Mouse (Mus musculus) urinary bladder, postnatal 25 days (tissue): ENCODE measurements around the gene Itga11.
"Not testable (repeated sequence)": the region's sequence is repeated elsewhere in the genome, so short reads cannot be mapped to it uniquely, and the experiment has no call there.

ENCODE experiments used
- DNase-seq: peaks from one replicate; pipeline ENCODE4 v3.0.0; 2022; ENCODE audit warnings: low spot score

Gene Itga11

DNA sequence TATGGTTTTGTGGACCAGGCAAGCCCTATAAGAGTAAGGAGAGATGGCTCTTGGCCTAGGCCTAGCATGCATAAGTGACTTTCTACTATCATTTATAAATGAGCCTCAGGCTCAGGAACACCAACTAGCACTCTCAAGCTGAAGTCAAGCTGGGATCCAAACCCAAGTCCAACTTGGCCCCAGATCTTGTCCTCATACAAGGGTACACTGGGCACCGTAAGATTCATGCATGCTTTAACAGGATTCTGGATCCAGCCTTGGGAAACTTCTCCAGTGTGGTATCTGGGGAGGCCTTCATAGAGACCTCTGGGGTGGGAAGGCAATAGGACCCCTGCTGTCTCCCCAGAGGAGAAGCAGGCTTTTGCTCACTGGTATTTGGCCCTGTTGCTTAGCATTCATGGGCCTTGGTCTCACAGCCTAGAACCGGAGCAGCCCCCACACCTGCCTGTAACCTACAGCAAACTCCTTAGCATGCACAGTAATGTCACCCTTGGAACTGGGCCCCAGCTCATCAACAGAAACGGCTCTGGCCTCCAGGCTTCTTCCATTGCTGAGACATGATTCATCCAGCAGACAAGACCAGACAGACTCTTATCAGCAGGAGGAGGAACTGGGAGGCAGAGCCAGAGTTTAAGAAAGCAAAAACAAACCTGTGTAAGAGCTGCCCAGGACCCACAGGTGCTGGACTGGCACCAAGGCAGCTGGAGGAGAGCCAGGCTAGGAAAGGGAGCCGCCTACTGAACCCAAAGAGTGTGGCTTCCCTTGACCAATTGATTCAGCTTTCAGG is 140.4 kb downstream of the Itga11 start:
- DNase-seq: peak; percentile 60

GRCm38 (mm10) chr9:62819494-62819893 is 141.9 kb downstream of the Itga11 start:
- DNase-seq: no peak

- DNase-seq: not testable (repeated sequence)
Observed at GRCm38 (mm10) chr9:62819910-62820309, 142.3 kb downstream of the Itga11 start.

DNA sequence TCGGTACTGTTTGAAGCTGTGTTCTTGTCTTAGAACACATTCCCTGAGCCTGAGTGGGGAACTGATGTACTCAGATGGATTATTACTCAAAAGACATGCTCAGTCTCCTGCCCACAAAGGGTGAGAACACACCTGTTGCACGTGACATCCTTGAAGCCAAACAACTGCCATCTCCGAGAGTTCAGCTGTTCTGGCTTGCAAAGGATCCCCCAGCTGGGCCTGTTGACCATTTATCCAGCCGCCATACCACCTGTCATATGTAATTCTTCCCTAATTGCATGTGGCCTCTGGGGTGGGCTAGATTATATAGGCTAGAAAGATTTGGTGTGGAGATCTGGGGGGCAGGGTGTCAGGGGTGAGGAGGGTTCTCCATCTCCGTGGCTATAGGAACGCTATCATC is 143.2 kb downstream of the Itga11 start:
- DNase-seq: no peak

- no peak for DNase-seq
Observed at GRCm38 (mm10) chr9:62821811-62822210, 144.2 kb downstream of the Itga11 start.

- DNase-seq: no peak
Observed at GRCm38 (mm10) chr9:62825791-62826393, 148.3 kb downstream of the Itga11 start.

- no peak for DNase-seq
Observed at GRCm38 (mm10) chr9:62826456-62826855, 148.8 kb downstream of the Itga11 start.

DNA sequence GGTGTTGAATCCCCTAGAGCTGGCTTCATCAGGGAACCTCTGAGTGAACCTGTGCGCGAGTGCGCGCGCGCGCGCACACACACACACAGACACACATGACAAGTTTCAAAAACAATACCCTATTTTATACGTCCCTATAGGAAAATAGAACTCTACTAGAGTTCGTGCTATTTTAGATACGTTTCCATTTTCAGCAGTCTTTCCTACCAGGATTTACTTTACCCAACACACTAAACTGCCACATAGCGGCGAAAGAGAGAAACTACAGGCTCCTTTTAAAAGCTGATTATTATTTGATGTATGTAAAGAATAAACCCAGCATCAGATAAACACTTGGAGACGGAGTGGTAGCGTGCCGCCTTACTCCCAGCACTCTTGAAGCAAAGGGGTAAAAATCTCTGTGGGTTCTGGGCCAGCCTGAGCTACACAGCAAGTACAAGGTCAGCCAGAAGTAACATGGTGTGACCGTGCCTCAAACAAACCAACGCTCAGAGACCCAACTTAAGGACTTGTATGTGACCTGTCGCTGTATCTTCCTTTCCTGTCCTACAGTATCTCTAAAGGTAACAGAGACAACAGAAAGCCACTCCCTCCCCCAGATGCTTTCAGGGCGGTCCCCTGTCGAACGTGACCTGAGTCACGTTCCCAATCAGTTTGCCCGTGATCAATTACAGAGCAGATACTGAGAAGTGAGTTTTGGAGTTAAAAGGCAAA is 150.5 kb downstream of the Itga11 start:
- DNase-seq: no peak

GRCm38 (mm10) chr9:62828662-62829086 is 151.0 kb downstream of the Itga11 start:
- DNase-seq: peak; percentile 95

DNA sequence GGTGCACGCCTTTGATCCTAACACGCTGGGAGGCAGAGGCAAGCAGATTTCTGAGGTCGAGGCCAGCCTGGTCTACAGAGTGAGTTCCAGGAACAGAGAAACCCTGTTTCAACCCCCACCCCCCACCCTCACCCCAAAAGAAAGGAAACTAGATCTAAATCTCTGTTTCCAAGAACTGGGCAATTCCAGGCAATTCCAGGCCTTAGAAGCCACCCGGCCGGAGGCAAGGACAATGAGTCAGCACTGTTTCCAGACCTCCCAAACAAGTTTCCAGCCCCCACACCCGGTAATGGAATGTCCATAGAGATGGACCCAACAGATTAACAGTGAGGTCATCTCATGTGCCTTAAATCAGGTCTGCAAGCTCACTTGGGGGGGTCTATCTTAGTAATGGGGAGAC is 152.3 kb downstream of the Itga11 start:
- no peak for DNase-seq
